Mouse (Mus musculus) CD4-positive helper T cell, adult 2 months (primary cell): ENCODE results near the gene Trim50.
A peak's percentile ranks its signal among the peaks of the same experiment; 100 is the strongest.

Experiments used
- DNase-seq: peaks from one replicate; pipeline ENCODE4 v3.0.0-alpha.2; 2012; ENCODE audit warnings: low read depth, missing footprints, low spot score

Trim50 gene

DNA sequence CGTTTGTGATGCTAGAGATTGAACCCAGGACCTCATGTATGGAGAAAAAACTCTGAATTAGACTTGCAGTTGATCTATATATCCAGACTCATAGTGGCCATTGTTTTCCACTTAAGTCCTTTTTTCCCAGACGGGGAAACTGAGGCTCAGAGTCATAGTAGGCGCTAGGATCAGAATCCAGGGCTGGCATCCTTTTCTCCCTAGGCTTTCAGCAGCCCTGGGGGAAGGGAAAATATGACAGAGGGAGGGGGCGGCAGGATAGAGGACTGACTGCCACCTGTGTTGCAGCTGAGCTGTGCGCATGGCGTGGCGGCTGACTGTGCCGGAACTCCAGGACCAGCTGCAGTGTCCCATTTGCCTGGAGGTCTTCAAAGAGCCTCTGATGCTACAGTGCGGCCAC is at the start of gene Trim50:
Gene Trim50 (plus strand): TSS at position 301 of the 400 bp plus-strand sequence.
- no peak for DNase-seq

DNA sequence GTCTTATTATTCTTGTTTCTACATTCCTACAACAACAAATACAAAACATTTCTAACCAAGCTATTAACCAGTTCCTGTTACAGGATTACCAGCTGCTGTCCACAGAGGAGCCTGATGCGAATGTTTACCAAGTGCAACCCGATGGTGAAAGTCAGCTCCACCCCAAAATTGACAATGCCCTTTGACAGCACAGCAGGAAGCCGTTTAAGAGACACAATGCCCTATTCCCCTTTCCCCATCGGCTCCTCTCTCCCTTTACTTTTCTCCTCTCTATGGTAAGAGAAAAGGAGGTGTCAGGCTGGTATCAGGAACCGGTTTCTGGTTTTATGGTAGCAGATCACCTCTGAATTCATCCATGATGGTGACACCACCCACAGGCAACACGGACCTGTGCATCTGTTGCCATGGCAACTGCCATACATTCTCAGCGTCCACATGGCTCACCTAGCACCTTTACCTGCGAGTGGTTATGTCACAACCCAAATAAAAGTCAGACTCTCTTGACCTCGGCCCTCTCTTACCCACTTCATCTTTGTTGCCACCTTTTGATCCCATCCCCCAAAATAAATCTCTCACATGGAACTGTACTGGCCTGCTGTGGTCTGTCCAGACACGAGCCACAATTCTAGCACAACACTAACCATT is 46.7 kb upstream of the Trim50 start:
- DNase-seq, result no peak

DNA sequence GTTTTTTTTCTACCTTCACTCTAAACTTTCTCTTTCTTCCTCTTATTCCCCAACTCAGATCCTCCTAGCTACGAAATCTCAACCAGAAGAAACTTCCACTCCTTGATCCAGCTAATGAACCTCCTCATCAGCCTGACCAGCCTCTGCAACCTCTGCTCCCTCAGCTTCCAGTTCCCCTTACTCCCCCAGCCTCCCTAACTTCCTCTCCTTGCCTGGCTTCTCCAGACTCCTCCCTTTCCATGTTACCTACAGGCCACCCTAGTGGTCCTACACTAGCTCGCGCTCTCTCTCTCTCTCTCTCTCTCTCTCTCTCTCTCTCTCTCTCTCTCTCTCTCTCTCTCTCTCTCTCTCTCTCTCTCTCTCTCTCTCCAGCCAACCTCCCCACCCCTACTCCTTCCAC is 36.9 kb upstream of the Trim50 start:
- no peak for DNase-seq

DNA sequence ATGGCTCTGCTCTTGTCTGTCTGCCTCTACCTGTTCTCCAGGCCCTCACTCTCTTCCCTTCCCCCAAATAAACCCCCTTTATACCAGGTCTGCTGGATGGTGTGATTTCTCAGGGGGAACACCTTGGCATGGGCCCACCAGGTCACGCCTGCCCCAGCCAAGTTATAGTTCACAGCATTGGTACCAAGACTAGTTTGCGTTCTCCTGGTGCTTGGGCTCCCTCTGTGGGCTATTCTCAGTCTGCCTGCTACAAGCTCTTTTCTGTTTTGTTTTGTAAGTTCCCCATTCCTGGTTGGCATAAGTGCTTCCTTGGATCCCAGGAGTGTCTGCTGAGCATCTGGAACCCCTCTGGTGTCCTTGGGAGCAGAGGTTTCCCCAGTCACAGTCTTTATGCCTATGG is 33.2 kb upstream of the Trim50 start:
- no peak for DNase-seq

DNA sequence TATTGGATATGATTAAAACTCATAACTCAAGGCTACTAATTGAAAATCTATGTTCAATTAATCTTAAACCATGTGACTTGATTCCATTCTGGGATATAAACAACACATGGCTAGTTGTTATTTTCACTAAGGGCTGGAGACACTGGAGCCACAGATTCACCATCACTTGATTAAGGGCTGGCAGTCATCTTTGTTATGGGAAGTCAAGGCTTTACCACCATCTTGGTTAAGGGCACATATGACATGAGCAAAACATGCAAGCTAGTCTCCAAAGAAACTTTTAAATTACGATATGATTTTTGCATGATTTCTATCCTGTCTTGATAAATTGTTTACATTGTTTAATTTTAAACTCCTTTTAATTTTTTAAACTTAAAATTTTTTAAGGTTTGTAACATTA is 30.9 kb upstream of the Trim50 start:
- no peak for DNase-seq

DNA sequence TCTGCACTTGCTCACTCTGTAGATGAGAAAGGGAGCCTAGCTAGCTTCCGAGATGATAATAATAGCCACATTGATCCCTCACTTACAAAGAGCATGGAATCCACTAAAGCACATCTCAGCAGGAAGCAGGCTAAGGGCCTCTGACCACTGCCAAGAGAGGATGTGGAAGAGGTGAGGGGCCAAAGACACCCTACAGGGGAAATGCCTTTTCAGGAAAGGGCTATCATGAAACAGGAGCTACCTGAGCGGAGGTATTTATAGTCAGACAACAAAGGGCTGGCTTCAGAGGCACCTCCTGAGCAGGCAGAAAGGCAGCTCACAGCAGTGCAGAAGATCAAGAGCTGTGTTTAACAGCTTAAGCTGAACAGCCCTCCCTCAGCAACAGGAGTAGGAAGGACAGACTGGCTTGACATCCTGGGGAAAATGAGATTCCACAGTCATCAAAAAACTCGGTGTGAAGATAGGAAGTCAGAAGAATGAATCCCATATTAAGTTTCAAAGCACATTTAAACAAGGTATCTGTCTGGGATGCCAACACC is 26.9 kb upstream of the Trim50 start:
- no peak for DNase-seq

DNA sequence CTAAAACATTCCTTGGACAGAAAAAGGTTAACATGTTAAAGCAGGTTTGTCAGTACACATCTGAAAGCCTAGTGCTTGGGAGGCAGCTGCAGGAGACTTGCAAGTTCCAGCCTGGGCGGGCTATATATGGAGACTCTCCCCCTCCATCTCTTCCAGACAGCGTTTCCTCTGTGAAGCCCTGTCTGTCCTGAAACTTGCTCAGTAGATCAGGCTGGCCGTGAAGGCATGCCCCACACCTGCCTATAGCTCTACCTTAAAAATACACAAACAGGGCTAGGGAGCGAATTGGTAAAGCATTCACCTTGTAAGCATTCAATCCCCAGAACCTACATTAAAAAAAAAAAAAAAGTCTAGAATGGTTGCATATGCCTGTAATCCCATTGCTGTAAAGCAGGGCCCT is 23.6 kb upstream of the Trim50 start:
- no peak for DNase-seq

DNA sequence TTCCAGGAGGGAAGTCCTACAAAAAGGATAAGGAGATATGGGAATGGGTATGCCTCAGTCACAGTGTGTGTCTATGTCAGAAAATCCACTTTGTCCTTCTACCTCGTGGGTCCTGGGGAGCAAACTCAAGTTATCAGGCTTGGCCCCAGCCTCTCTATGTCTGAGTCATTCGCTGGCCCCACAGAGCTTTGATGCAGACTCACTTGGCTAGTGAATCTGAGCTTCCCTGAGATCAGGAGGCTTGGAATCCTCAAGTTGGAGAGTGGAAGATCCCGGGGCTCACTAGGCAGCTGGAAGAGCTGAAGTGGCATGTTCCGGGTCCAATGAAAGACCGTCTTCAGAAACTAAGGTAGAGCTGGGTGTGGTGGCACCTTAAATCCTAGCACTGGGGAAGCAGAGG is 22.9 kb upstream of the Trim50 start:
- DNase-seq, result no peak

DNA sequence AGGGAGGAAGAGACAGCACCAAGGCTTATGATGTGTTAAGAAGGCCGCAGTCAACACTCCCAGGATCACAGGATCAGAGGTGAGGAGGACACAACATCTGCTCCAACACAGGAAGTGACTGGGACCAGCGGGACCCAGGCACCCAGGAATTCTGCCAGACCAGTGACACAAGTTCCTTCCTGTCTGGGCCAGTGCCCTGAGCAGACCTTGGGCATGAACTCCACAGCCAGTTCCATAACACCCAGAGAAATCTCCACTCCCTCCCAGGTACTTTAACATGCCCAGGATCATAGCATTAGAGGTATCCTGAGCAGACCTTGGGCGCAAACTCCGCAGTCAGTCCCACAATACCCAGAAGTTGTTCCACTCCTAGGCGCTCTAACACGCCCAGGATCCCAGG is 21.9 kb upstream of the Trim50 start:
- no peak for DNase-seq

DNA sequence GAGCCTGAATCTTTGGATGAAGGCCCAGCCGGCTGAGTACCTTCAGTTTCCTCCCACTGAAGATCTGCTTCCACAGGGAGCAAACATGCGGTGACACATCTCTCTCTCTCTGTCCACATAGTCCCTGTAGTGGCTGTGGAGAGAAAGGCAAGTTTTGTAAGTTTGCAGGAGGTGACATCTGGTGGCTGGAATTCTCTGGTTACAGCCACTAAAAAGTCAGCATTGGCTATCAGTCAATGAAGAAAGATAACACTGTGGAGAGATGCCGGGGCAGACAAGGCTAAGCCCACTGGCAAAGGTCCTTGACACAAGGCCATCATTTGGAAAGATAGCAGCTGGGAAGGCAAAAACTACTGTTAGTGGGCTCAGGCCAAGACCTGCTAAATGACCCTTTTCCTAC is 15.5 kb upstream of the Trim50 start:
- DNase-seq, result no peak

DNA sequence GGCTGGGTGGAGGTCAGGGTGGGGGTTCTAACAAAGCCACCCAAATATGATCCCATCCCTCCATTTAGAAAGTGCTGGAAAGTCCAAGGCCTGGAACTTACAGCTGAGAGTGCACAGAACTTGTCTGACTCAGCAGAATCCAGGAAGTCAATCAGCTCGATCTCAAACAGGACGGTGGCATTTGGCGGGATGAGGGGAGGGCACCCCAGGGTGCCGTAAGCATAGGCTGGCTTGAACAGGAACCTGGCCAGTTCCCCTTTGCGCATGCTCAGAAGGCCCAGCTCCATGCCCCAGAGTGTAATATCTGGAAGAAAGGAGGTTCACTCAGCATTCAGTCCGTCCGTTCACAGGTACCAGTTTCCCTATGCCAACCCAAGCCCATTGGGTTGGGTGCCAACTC is 7.1 kb upstream of the Trim50 start:
- DNase-seq, result no peak

DNA sequence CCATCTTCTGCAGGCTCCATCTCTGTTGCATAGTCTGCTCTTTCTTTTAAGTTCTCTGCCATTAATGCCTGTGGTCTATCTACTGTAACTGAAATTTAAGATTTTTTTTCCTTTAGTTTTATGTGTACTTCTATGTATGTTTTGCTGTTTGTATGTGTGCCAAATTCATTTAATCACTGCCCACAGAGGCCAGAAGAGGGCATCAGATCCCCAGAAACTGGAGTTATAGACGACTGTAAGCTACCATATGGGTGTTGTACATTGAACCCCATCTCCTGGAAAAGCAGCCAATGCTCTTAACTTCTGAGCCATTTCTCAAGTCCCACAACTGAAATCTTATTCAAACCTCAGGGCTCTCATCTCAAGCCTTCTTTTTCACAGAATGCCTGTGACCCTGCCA is 6.7 kb upstream of the Trim50 start:
- no peak for DNase-seq

DNA sequence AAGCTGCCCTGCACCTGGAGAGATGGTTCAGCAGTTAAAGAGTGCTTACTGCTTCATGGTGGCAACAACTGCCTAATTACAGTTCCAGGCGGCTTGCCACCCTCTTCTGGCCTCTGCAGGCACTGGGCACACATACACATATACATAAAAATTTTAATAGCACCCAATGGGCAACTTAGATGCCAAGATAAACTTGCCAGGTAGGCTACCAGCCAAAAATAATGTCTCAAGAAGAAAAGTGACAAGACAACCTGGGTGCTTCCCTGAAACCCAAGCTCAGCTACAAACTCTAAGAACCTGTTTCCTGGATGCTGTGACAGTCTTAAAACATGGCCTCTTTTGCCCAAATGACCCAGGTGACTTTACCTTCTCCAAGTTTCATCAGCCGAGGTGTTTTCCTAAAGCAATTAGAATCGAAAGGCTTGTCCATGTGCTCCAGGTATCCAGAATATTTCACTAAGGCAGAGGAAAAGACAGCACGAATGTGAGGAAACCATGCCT is 5.5 kb upstream of the Trim50 start:
- DNase-seq, result no peak

DNA sequence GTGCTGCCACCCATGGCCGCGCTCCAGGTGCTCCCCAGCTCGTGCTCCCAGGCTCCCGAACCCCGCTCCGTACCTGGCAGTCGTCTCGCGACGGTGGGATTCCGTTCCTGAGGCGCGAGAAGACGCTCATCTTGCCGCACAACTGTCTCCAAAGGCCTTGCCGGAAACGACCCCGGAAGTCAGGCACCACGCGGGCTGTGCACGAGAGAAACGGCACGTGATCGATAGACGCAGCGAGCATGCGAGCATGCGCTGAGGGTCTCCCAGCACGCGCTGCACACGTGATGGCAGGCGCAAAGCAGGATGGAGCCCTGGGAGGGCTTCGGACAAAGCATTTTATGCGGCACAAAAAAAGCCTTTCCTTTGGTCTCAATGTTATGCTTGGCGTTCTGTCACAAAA is 3.2 kb upstream of the Trim50 start, which contains the start of gene Fkbp6:
Gene Fkbp6 (minus strand): TSS at position 183 of the 400 bp plus-strand sequence.
- no peak for DNase-seq

DNA sequence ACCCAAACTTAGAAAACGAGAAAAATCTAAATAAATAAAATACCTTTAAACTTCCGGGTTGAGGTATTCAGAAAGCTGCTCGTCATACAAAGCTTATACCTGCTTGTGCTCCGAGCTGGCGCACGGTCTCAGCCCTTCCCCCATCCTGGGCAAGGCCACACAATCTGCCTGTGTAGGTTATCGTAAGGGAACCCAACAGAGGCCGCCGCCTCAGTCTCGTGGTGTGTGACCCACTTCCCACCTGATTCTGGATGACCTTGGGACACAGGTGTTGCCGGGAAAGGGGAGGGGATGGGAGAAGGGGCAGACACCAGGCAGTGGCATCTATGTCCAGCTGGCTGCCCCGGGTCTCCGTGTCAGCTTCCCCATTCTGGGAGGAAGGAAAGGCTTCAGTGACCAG is 1.5 kb upstream of the Trim50 start:
- DNase-seq, result no peak

DNA sequence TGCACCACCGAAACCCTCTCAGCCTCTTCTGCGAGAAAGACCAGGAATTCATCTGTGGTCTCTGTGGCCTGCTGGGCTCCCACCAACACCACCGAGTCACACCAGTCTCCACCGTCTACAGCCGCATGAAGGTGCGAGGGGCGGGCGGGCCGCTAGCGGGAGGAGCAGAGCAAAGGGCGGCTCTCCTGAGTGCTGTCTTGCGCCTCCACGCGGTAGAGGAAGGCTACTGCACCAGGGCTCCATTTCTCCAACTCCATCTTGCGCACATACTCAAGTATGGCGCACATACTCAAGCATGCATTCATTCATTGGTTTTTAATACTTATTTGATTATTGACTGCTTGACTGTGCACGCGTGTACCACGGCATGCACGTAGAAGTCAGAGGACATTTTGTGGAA is 469 bp downstream of the Trim50 start:
- DNase-seq, result no peak

DNA sequence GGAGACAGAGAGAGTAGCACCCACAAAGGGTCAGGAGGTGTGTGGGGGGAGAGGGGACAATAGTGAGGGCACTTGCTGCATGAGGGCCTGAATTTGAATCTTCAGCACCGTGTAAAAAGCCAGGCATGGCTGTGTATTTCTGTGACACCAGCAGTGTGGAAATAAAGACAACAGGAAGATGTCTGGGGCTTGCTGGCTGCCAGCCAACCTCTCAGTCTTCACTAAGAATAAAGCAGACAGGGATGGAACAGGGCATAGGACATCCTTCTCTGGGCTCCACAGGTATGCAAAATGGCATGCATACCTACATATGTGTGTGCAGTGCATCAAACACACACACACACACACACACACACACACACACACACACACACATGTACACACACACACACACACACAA is 3.0 kb downstream of the Trim50 start:
- no peak for DNase-seq

DNA sequence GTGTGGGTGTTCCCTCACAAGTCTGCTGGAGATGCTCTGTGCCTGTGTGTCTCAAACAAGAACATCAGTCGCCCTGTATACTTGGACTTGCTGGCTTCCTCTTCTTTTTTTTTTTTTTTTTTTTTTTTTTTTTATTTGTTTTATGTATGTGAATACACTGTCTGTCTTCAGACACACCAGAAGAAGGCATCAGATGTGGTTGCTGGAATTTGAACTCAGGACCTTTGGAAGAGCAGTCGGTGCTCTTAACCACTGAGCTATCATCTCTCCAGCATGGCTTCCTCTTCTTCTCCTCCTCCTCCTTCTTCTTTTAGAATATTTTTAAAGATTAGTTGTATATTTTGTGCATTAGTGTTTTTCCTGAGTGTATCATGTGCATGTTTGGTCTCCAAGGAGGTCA is 4.5 kb downstream of the Trim50 start:
- DNase-seq, result no peak

DNA sequence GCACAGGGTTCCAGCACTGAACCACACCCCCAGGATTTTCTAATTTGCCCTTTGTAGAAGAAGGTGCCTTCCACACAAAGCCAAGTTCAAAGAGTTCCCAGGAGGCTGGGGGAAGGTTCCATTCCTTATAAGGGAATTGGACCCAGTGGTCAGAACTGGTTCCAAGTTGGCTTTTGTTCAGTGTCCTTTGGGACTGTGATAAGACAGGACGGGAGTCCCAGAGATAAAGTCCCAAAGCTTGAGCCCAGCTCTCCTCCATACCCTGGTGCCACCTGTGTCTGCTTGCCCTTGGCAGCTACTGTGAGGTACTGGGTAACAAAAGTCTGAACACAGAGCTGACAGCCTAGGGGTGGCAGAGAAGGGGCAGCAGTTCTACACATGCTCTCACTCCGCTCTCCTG is 6.7 kb downstream of the Trim50 start:
- DNase-seq, result no peak

DNA sequence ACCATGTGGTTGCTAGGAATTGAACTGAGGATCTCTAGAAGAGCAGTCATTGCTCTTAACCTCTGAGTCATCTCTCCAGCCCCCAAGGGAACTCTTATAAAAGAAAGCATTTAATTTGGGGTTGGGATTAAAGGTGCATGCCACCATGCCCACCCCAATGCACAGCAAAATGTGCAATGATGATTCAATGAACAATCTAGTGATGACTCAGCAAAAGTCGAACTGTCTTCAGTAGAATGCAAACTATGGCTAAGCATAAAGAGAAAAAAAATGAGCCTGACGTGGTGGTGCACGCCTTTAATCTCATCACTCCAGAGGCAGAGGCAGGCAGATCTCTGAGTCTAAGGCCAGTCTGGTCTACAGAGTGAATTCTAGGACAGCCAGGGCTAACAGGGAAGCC is 9.5 kb downstream of the Trim50 start:
- no peak for DNase-seq

DNA sequence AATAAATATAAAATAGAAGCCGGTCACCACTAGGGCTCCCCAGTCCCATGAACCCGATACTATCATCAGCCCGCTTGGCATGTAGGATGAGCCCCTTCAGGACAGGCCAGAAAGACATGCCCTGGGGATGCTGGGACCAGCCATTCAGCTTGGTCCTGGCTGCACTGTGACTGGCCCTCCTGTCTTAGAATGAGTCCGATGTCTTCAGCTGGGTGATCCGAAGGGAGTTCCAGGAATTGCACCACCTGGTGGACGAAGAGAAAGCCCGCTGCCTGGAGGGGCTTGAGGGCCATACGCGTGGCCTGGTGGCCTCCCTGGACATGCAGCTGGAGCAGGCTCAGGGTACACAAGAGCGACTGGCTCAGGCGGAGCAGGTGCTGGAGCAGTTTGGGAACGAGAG is 10.4 kb downstream of the Trim50 start:
- DNase-seq, result peak; percentile 21

DNA sequence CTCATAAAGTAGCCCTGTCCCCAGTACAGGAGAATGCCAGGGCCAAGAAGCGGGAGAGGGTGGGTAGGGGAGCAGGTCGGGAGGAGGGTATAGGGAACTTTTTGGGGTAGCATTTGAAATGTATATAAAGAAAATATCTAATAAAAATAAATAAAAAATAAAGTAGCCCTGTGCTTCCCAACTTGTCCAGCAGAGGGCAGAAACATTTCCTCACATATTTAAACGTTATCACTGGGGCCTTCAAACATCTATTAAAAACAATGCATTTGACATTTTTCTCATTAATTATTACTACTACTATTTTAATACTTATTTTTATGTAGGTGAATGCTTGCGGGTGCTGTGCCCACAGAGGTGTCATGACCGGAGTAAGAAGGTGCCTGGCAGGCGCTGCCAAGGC is 14.7 kb downstream of the Trim50 start:
- peak; percentile 40 for DNase-seq

DNA sequence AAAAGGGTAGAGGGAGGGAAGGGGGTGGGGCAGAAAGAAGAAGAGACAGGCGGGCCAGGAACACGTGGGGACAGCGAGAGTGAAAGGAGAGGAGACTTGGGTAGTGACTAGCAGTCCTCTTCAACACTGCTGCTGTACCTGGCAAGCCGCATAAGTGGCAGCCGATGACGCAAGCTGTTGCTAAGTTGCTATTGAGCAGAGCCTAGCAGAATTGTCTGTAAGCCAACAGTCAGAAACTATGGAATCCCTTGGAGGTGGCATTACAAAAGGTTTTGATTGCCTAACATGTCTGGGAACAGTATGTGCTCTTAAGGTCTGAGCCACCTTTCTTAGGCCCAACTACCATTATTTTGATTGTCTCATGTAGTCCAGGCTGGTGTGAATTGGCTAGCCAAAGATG is 15.2 kb downstream of the Trim50 start:
- no peak for DNase-seq

DNA sequence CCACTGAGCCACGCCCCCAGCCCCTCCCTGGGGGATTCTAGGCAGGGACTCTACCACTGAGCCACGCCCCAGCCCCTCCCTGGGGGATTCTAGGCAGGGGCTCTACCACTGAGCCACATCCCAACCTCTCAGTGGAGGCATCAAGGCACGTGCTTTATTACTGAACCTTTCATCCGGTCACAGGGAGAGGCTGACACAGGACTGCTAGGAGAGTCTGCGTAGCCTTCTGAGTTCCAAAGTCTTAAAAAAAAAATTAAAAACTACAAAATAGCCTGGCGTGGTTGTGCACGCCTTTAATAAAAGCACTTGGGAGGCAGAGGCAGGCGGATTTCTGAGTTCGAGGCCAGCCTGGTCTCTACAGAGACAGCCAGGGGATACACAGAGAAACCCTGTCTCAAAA is 16.1 kb downstream of the Trim50 start:
- DNase-seq, result peak; percentile 28
